Comparison of ENCODE assay signal across 27 mouse cellular contexts in the genomic region with DNA sequence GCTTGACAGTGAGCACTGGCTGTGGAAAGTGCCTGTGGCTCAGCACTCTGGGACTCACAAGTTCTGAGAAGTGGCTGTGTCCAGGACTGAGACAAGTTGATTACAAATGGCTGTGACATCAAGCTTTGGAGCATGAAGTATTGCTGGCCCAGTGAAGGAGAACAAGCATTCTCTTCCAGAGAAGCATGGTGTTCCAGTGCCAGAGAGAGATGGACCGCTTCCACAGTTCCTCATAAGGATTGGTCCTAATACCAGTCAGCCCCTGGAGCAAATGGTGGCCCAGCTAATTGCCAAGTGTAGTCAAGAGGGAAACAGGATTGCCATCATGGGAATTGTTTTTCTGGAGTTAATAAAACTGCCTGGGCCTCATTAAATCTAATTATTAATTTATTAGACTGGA. TPM values are rescaled to one million over a fixed set of nuclear protein-coding genes. Genes with fewer than 3 reads are reported as not detected.
A peak's percentile ranks its signal among the peaks of the same experiment; 100 is the strongest.
DNase-seq lines count a peak whose midpoint lies in the region; ATAC-seq and TF ChIP-seq lines count a peak whose summit lies in the region.
"Had no signal": no experiment of that assay in that cellular context is flagged by ENCODE, and none has a peak within 500 bp of the region (broad histone marks: within the 10 kb centered on the region; RNA-seq: fewer than 3 reads in every experiment).

No protein-coding gene starts in this region.

- TF ChIP-seq CTCF in cortical plate, adult 2 months (IDR thresholded peaks at IDR 0.05; ENCODE audit: extremely low read depth, insufficient read depth, low read length), result no peak

- H3K27ac ChIP-seq in intestine, embryonic 14.5 days (ENCODE audit: low read depth), result no peak overlapping the region
- H3K27ac ChIP-seq in intestine, embryonic 15.5 days, result no peak overlapping the region
- 0 out of 2 replicates have a peak overlapping the region, but pooled peaks have one; percentile 29 for H3K27ac ChIP-seq in cortical plate, adult 2 months (ENCODE audit: insufficient read depth, low read length)
- H3K27ac ChIP-seq in heart, embryonic 10.5 days, result no peak overlapping the region
- H3K27ac ChIP-seq: embryonic facial prominence, embryonic 15.5 days; forebrain, embryonic 15.5 days; heart, embryonic 13.5 days; hindbrain, embryonic 14.5 days; layer of hippocampus, adult 2 months; liver, embryonic 13.5 days; midbrain, embryonic 12.5 days had no signal

- H3K4me2 ChIP-seq in intestine, embryonic 14.5 days (ENCODE audit: low read length), result no peak overlapping the region
- no peak overlapping the region for H3K4me2 ChIP-seq in intestine, embryonic 15.5 days (replicated peaks)
- H3K4me2 ChIP-seq: embryonic facial prominence, embryonic 15.5 days; forebrain, embryonic 15.5 days; heart, embryonic 13.5 days; hindbrain, embryonic 14.5 days; liver, embryonic 13.5 days; midbrain, embryonic 12.5 days had no signal

- H3K4me3 ChIP-seq in intestine, embryonic 14.5 days (ENCODE audit: low read depth, low read length), result no peak overlapping the region
- H3K4me3 ChIP-seq in intestine, embryonic 15.5 days (replicated peaks), result no peak overlapping the region
- no peak overlapping the region for H3K4me3 ChIP-seq in cortical plate, adult 2 months (ENCODE audit: insufficient read depth, low read length)
- no peak overlapping the region for H3K4me3 ChIP-seq in heart, embryonic 10.5 days
- H3K4me3 ChIP-seq: embryonic facial prominence, embryonic 15.5 days; forebrain, embryonic 15.5 days; heart, embryonic 13.5 days; layer of hippocampus, adult 2 months; liver, embryonic 13.5 days; midbrain, embryonic 12.5 days had no signal

- H3K9ac ChIP-seq in intestine, embryonic 14.5 days (ENCODE audit: low read length), result no peak overlapping the region
- no peak overlapping the region for H3K9ac ChIP-seq in intestine, embryonic 15.5 days
- H3K9ac ChIP-seq: embryonic facial prominence, embryonic 15.5 days; forebrain, embryonic 15.5 days; heart, embryonic 13.5 days; hindbrain, embryonic 14.5 days; liver, embryonic 13.5 days; midbrain, embryonic 12.5 days had no signal

- WGBS in intestine, embryonic 14.5 days, result 90% methylated on average over 1 of the region's 1 CpGs
- 92% methylated on average over 1 of the region's 1 CpGs for WGBS in intestine, embryonic 15.5 days
- 90% methylated on average over 1 of the region's 1 CpGs for WGBS in heart, embryonic 10.5 days

- ATAC-seq in intestine, embryonic 14.5 days (replicated peaks; ENCODE audit: low FRiP score, low TSS enrichment, low read depth), result no peak
- ATAC-seq in intestine, embryonic 15.5 days, result no peak
- ATAC-seq: forebrain, embryonic 15.5 days; intestine, embryonic 16.5 days had no signal

- TF ChIP-seq POLR2A in cortical plate, adult 2 months (IDR thresholded peaks at IDR 0.05; ENCODE audit: extremely low read depth, insufficient read depth, low read length), result no peak

- no peaks in the 10 kb centered on the region; the same call in 1 of the 2 replicates for H3K4me1 ChIP-seq in intestine, embryonic 14.5 days (replicated peaks; ENCODE audit: control insufficient read depth, insufficient read depth, low read length)
- peaks cover 4% of the 10 kb centered on the region for H3K4me1 ChIP-seq in intestine, embryonic 15.5 days (replicated peaks)
- H3K4me1 ChIP-seq in cortical plate, adult 2 months (ENCODE audit: control insufficient read depth, insufficient read depth, low read length), result no peaks in the 10 kb centered on the region
- peaks cover 20% of the 10 kb centered on the region for H3K4me1 ChIP-seq in heart, embryonic 10.5 days
- H3K4me1 ChIP-seq: forebrain, embryonic 15.5 days; liver, embryonic 13.5 days had no signal

- H3K9me3 ChIP-seq in intestine, embryonic 14.5 days (ENCODE audit: control insufficient read depth, low read length), result no peaks in the 10 kb centered on the region
- no peaks in the 10 kb centered on the region for H3K9me3 ChIP-seq in intestine, embryonic 15.5 days
- H3K9me3 ChIP-seq in heart, embryonic 10.5 days, result no peaks in the 10 kb centered on the region
- H3K9me3 ChIP-seq: embryonic facial prominence, embryonic 15.5 days; forebrain, embryonic 15.5 days; G1E; heart, embryonic 13.5 days; liver, embryonic 13.5 days; midbrain, embryonic 12.5 days had no signal

- H3K27me3 ChIP-seq in intestine, embryonic 14.5 days (replicated peaks; ENCODE audit: control insufficient read depth, insufficient read depth, low read length), result no peaks in the 10 kb centered on the region
- H3K27me3 ChIP-seq in intestine, embryonic 15.5 days (replicated peaks), result no peaks in the 10 kb centered on the region
- H3K27me3 ChIP-seq in heart, embryonic 10.5 days (ENCODE audit: insufficient read depth, poor library complexity, severe bottlenecking), result peaks cover 24% of the 10 kb centered on the region
- H3K27me3 ChIP-seq: embryonic facial prominence, embryonic 15.5 days; forebrain, embryonic 15.5 days; midbrain, embryonic 12.5 days had no signal

- no peaks in the 10 kb centered on the region for H3K36me3 ChIP-seq in intestine, embryonic 14.5 days (ENCODE audit: control insufficient read depth, insufficient read depth, low read length)
- H3K36me3 ChIP-seq in intestine, embryonic 15.5 days, result no peaks in the 10 kb centered on the region
- no peaks in the 10 kb centered on the region for H3K36me3 ChIP-seq in heart, embryonic 10.5 days
- H3K36me3 ChIP-seq: embryonic facial prominence, embryonic 15.5 days; forebrain, embryonic 15.5 days; G1E; heart, embryonic 13.5 days; liver, embryonic 13.5 days; midbrain, embryonic 12.5 days had no signal

- DNase-seq in cerebellum, postnatal 14 days, result peak; percentile 71 to 72
- no peak for DNase-seq in cerebellum, adult 18-20 months
- DNase-seq in intestine, embryonic 14.5 days (ENCODE audit: low spot score), result peak; percentile 34
- DNase-seq in skeletal muscle tissue, adult 2 months (ENCODE audit: low read depth, low spot score), result peak; percentile 72
- no peak for DNase-seq in heart, embryonic 10.5 days (ENCODE audit: low spot score)
- DNase-seq: adrenal gland, postnatal 36 days; B cell, adult 2 months; cerebellum, postnatal 36 days; heart, postnatal 36 days; kidney, adult 9 months; kidney, postnatal 14 days; layer of hippocampus, postnatal 36 days; liver, embryonic 13.5 days; lung, adult 2 months; lung, postnatal 14 days; right cerebral cortex, postnatal 14 days; spleen, adult 18-20 months had no signal

RNA-seq across cellular contexts. Expression of a gene that starts 7.3 kb away (rescaled TPM):
- 48.2 and 59.5 TPM in 2 replicates for polyA plus RNA-seq in intestine, embryonic 14.5 days (2014; fragmentation: Nextera tagmentation; extraction: Ambion mirVana)
- 35.9 and 42.1 TPM in 2 replicates for polyA plus RNA-seq in intestine, embryonic 15.5 days (2015; fragmentation: Nextera tagmentation; extraction: Ambion mirVana)
- 21.2 and 22.1 TPM in 2 replicates for polyA plus RNA-seq in cortical plate, adult 2 months (2012; rRNA removed)
- polyA plus RNA-seq in heart, embryonic 10.5 days (2016; fragmentation: Nextera tagmentation; extraction: Ambion mirVana), result 12.9 and 27.8 TPM in 2 replicates
- polyA plus RNA-seq: G1E had no signal

RNA-seq across cellular contexts. Expression of a gene that starts 23.8 kb away (rescaled TPM):
- polyA plus RNA-seq in intestine, embryonic 14.5 days (2014; fragmentation: Nextera tagmentation; extraction: Ambion mirVana), result 38.7 and 44.4 TPM in 2 replicates
- 41.8 and 44.8 TPM in 2 replicates for polyA plus RNA-seq in intestine, embryonic 15.5 days (2015; fragmentation: Nextera tagmentation; extraction: Ambion mirVana)
- polyA plus RNA-seq in cortical plate, adult 2 months (2012; rRNA removed), result 16.2 and 17.2 TPM in 2 replicates
- 57.7 and 69.0 TPM in 2 replicates for polyA plus RNA-seq in heart, embryonic 10.5 days (2016; fragmentation: Nextera tagmentation; extraction: Ambion mirVana)
- polyA plus RNA-seq: G1E had no signal

RNA-seq across cellular contexts. Expression of a gene that starts 48.2 kb away (rescaled TPM):
- 0.18 and 0.51 TPM in 2 replicates for polyA plus RNA-seq in intestine, embryonic 14.5 days (2014; fragmentation: Nextera tagmentation; extraction: Ambion mirVana)
- polyA plus RNA-seq in intestine, embryonic 15.5 days (2015; fragmentation: Nextera tagmentation; extraction: Ambion mirVana), result 0.72 and 1.4 TPM in 2 replicates
- 6.8 and 7.6 TPM in 2 replicates for polyA plus RNA-seq in cortical plate, adult 2 months (2012; rRNA removed)
- 3.4 and 4.5 TPM in 2 replicates for polyA plus RNA-seq in heart, embryonic 10.5 days (2016; fragmentation: Nextera tagmentation; extraction: Ambion mirVana)
- polyA plus RNA-seq: G1E had no signal

Comparison
In these comparisons a context has a peak if more than half of its experiments do, and no peak if none do; other contexts are left out.
1. DNase-seq: peak in cerebellum, postnatal 14 days (2 of 2), intestine, embryonic 14.5 days (single experiment) and skeletal muscle tissue, adult 2 months (single experiment); none in cerebellum, adult 18-20 months (0 of 2) and heart, embryonic 10.5 days (single experiment).